Mouse (Mus musculus): Measurements from ENCODE around the gene Exoc6b.

DNA sequence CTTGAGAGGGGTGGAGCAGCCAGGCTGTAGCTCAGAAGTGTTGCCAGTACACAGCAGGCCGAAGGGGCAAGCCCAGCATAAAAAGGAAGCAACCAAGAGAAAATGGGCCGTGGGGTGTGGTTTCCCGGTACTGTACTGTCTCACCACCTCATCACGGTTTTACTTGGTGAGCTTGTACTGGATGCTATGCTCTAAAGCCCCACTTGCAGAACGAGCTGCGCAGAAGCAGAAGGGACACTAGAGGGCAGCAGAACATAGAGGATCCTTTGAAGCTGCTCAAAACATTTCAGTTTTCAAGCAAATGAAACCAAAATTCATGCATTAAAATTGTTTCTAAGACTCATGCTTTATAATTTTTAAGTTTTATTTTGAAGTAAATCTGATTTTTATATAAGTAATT lies 31.6 kb downstream of the Exoc6b start:
- TF ChIP-seq CTCF (IDR thresholded peaks at IDR 0.05; ENCODE audit: control insufficient read depth, insufficient read depth, insufficient replicate concordance, low read depth, low read length): peak; percentile 45; the same call in 1 of the 2 replicates
- TF ChIP-seq POLR2A (IDR thresholded peaks at IDR 0.05; ENCODE audit: control insufficient read depth, low read depth, low read length): no peak

All from testis, adult 2 months (tissue).